Mouse (Mus musculus) adrenal gland, postnatal 36 days (tissue): ENCODE data around the gene A1cf. TPM values are rescaled to one million over a fixed set of nuclear protein-coding genes. Genes with fewer than 3 reads are reported as not detected.

Experiments
- DNase-seq, 2 experiments: peaks; one replicate each; pipeline ENCODE4 v3.0.0; 2021; ENCODE audit warnings: mixed read lengths in 1 of 2
- total RNA-seq, 2 experiments: library from RNA; stranded (reverse); gene quantifications; 2 replicates each; pipeline ENCODE4 v1.2.3; 2021

The A1cf gene
- total RNA-seq, 2 experiments from 2014 or later = 0.17 TPM; not detected in 1

DNA sequence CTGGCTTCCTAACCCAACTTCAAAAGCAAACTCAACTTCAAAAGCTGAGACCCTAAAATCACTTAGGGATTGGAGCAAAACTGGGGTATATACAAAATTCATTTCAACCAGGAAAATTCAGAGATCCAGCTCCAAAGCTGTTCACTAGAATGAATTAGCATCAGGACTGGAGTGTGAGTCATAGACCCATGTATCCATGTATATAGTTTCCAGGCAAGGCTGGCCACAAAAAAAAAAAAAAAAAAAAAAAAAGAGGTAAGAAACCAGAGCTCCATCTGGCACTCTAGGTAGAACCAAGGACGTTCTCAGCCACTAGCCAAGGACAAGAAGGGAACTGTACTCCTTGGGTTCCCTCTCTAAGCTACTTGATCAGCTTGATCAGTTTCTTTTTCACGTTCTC, 85.2 kb downstream of the A1cf start:
- no peak for DNase-seq

DNA sequence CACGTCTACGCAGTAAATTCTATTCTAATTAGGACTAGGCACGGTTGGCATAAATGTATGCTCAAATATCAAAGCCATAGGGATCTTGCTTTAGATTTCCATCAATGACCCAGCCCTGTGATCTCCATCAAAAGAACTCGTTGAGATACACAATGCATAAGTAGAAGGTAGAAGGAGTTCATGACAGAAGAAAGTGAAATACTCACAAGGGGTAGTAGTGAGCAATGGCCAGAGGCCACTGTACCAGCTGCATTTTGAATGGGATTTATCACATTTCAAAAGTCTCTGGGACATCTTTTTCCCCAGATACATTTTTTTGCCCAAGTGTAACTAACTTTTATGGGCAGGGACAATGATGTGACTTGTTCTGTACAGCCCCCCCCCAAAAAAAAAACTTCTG, 85.7 kb downstream of the A1cf start:
- DNase-seq = no peak

DNA sequence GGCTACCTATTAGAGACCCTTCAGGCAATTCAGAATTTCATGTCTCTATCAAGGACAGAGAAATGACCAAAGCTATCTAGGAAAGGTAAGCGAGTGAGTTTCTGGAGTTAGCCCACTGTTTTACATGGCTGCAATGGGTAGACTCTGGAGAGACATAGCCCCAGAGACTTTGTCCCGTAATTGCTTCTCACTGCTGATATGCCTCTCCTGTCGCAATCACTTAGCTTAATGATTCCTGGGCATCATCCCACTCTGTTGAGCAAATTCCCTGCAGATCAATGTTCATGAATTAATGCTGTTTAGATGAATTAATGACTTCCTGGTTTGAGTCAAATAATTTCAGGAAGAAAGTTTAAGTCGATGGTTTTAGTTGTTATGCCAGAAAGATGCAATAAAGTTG, 86.1 kb downstream of the A1cf start:
- DNase-seq = no peak

DNA sequence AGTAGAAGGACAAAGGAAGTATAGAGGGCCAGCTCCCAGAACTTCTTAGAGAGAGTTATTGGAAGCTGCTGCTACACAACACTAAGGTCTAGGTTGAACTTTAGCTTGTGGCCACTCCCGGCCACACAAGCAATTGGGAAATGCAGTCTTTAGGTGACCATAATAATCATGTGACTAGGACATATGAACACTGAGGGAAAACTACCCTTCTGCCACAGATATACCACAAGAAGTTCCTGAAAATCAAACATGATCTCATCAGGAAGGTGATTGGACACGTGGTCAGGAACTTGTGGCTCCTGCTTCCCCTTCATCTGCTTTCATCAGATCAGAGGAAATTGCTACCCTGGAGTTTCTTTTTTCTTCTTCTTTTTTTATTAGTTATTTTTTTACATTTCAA, 87.8 kb downstream of the A1cf start:
- DNase-seq = no peak

DNA sequence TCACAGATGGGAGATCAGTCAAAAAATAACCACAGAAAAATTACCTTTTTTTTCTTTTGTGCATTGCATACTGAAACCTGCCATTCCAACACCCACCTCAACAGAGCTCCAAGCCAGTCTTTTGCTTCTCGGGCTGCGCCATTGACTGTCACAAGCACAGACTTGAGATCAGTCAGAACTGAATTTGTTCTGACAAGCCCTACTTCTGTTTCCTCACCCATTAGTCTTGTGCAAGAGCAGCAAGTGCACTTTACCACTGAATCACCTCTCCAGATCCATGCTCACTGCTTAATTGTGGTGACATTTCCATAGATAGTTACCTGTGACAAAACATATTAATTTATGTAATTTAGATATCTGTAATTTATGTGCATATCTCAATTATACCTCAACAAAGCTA, 91.9 kb downstream of the A1cf start:
- DNase-seq = no peak

DNA sequence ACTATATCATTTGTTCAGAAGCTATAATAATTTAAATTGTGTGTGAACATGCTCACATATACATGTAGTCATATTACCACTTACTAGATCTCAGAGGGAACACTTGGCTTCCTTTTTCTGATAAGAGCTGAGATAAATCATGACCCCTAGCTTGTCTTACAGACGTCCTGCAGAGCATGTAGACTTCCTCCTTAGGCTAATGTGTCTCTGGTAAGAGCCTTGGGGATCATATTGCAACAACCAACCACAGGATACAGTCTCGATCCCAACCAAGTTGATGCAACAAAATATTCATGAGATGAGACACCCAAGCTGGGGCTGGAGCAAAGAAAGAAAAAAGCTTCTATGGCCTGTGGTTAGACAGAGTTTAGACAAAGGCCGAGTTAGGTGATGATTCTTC, 94.6 kb downstream of the A1cf start:
- DNase-seq = no peak

DNA sequence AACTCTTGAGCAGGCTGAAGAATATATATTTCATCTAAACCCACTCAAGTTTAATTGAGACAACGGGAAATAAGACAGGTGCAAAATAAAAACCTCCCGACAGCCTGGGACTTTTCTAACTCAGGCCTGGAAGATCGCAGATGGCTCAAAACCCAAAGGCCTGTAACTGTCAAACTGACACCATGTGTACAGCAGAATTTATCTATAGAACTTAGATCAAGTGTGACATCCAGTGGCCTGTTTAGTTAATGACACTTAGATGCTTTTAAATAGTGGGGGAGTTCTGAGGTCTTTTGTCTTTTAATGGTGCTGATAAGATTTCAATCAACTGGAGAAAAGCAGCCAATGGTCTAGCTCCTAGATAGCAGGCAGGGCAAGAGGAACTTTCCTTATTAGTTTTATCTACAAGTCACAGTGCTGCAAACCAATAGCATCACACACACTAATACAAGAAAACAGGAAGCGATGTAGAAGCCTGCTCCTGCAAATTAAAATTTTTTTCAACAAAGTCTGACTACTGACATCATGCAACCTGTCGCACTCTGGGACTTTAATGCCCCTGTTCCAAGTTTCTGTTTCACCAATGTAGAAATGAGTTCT, 99.5 kb downstream of the A1cf start:
- no peak for DNase-seq

DNA sequence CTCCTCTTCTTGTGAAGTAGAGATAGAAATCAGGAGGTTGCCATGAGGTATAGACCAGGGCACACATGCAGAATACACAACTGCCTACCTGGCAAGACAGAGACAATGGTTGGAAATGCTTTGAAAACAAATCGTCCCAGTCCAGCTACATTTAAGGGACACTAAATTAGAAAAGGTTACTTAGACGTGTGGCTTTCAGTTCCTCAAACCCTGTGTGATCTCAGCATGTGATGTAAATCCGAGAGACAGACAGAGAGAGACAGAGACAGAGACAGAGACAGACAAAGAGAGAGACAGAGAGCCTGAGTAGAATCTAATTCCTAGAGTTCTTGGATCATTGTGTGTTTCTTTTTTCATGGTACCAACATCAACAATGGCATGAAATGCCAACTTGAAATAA, 102.8 kb downstream of the A1cf start:
- DNase-seq = no peak

DNA sequence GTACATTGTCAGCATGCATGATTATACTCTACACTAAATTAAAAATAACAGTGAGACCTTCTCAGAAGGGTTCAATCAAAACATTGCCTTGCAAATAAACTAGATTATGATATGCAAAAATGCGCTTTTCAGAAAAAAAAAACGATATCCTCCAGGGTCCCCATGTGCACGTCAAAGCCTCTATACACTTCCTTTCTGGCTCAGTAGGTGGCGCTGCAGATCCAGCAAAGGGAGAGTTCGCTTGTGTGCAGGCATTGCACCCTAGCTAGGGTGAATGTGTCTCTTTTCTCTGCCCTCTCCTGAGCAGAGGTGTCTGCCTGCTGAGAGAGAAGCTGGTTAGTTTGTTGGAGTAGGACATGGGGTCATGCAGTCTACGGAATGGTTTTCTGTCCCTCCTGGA, 103.4 kb downstream of the A1cf start:
- DNase-seq = peak; percentile 83 to 85

DNA sequence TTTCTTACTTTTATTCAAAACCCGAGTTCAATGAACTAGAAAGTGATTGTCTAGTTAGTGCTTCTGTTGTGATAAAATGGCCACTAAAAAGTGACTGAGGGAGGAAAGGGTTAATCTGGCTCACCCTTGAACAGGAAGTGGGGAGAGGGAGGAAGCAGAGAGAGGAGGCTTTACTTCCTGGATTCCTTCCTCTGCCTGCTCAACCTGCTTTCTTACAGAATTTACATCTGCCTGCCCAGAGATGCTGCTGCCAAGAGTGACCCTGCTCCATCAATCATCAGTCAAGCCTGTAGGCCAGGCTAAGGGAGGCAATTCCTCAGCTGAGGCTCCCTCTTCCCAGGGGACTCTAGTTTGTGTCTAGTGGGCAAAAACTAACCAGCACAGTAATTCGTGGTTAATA, 107.3 kb downstream of the A1cf start:
- DNase-seq = no peak

DNA sequence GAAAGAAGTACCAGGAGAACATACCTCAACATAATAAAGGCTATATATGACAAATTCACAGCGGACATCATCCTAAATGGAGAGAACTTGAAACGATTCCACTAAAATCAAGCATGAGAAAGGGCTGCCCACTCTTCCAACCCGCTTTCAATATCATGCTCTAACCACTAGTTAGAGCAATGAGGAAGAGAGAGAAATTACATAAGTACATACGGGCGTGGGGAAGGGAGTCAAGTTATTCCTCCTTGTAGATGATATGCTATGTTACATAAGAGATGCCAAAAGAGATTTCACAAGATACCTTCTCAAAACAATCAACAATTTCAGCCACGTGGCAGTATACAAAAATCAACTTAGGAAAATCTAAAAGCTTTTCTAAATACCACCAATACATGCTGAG, 122.5 kb downstream of the A1cf start:
- no peak for DNase-seq

DNA sequence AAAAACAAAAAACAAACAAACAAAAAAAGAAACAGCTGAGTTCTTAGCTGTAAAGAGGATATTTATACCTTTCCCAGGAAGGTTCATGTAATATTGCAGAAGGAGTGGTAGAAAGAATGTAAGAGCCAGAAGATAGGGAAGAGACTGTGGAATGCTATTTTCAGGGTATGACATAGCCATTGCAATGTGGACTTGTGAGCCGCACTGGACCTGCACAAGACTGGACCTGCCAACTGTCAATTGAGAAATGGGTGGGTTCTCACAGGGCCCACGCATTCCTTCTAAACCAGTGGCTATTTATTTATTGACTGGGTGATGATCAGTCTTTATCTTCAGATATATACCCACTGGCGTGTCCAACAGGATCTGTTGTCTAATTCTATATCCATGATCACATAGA, 128.4 kb downstream of the A1cf start:
- DNase-seq = no peak

Other genes starting within 250 kb of the A1cf start
- gene Prkg1, start 103.7 kb upstream of the A1cf start, total RNA-seq = 1 to 10 TPM; 7.4 to 7.6 TPM
- 10 to 100 TPM; 19.3 to 24.2 TPM for gene Asah2, start 239.4 kb downstream of the A1cf start, total RNA-seq